Mouse (Mus musculus) erythroblast, embryonic 14.5 days (primary cell): ENCODE measurements around the gene 1700092M07Rik.

Source experiments
- GATA1 ChIP-seq: IDR thresholded peaks from 2 replicates; pipeline ENCODE4 v1.6.1; 2012; ENCODE audit warnings: low read length, inconsistent platforms, mixed read lengths
- TAL1 ChIP-seq: IDR thresholded peaks from 3 replicates; pipeline ENCODE4 v1.6.1; 2012; ENCODE audit warnings: low read length, inconsistent platforms, mixed read lengths

DNA sequence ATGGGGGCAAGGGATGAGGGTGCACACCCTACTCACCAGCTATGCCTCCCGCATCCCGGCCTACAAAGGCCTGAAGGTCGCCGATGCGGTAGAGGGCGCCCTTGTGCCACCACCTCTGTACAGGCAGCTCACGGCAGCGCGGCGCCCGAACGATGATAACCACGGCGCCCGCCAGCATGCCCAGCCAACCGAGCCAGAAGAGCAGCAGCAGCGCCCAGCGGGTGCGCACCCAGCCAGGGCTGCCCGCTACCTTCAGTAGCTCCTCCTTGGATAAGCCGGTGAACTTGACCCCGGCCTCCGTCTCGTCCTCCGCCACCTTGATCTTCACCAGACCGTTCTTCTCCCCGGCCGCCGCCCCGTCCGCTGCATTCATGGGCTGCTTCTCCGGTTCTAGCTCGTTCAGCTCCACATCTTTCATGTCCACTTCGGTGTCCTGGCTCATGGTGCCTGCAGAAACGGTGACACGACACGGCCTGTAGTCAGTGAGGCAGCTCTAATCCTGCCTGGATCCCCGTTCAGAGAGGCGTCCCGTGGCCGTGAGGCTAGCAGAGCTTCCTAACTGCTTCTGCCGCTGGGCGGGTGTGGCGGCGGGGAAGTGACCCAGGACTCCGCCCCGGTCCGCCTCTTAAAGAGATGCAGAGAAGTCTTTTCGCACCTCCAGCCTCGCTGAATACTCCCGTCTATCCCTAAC, 27.1 kb upstream of the 1700092M07Rik start:
- TF ChIP-seq GATA1 (no peak), TAL1 (no peak)
